Mouse (Mus musculus) splenic B cell, adult 2 months (primary cell): ENCODE results near the gene Il33.

Experiments used
- DNase-seq: peaks from one replicate; pipeline ENCODE4 v3.0.0-alpha.2; 2011; ENCODE audit warnings: low read depth, low spot score
- H3K27me3 ChIP-seq: 2 replicates; pipeline ENCODE4 v1.6.1; 2012; ENCODE audit warnings: mild to moderate bottlenecking, low read length, moderate library complexity, mixed read lengths; ENCODE audit not compliant: control insufficient read depth, poor library complexity, insufficient read depth, severe bottlenecking
- H3K36me3 ChIP-seq: 2 replicates; pipeline ENCODE4 v1.6.1; 2012; ENCODE audit warnings: mild to moderate bottlenecking, low read length, moderate library complexity, mixed read lengths; ENCODE audit not compliant: control insufficient read depth, poor library complexity, insufficient read depth, severe bottlenecking

Gene Il33

DNA sequence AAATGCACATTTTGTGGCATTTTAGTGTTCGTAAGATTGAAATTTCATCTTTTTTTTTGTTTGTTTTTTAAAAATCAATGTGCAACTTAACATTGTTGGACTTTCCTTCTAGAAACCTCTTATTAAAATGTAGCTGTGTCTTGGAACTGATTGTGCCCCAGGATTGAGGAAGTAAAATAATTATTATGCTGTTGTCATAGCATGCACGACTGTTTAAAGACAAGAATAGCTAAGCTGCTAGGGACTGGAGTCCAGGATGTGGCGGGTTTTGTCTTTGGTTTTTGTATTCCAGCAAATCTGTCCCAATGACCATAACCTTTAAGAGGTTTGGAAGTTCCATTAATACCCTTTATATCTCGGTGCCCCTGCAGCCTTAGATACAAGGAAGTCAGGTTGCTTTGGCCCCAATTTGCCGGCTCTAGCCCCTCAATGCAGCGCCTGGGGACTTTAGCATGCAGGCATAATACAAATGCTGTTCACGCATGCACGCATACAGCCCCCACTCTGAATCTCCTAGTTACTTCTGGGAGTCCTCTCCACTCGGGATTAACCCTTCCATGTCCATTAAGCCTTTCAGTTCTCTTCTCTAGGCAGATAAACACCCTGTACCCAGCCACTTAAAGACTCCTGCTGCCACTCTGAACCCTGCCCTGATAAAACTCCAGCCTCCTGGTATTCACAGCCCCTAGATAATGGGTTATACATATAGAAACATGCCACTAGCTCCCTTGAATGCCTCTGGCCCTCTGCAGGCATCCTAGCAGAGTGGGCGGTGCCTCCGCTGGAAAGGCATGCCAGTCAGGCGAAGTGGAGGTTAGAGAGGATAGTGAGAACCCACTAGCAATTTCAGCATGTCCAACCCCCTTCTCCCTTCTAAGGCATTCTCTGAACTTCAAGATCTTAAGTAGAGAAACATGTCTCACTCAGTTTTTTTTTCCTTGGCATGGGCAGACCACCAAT lies 75.8 kb downstream of the Il33 start:
- H3K27me3 ChIP-seq, result no peaks in the 10 kb centered on the region
- DNase-seq, result no peak
- no peaks in the 10 kb centered on the region; the same call in 1 of the 2 replicates for H3K36me3 ChIP-seq

DNA sequence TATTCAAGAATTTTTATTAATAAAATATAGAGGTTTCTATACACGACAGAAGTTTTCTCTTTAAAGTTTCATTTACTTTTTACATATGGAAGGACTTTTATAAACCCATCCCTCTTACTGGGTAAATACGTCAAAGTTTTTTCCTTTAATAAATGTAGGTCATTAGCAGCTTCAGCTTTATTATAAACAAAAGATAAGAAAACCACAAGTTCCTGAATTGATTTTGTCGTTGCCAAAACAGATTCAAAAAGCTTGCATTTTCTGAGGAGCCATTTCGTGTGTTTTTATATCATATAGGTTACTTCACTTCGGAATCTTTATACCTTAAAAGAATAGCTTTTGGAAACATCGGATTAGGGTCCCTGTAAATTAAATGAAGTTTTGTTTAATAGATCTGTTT lies 76.6 kb downstream of the Il33 start:
- no peaks in the 10 kb centered on the region; the same call in 1 of the 2 replicates for H3K36me3 ChIP-seq
- no peaks in the 10 kb centered on the region; the same call in 1 of the 2 replicates for H3K27me3 ChIP-seq
- DNase-seq, result no peak

GRCm38 (mm10) chr19:30003621-30004020 lies 78.7 kb downstream of the Il33 start, which contains the start of gene Trpd52l3:
Trpd52l3 (plus strand) TSS chr19:30003790.
- DNase-seq, result no peak
- Histone ChIP-seq H3K36me3 (no peaks in the 10 kb centered on the region), H3K27me3 (no peaks in the 10 kb centered on the region; the same call in 1 of the 2 replicates)

GRCm38 (mm10) chr19:30006371-30006770 lies 81.5 kb downstream of the Il33 start:
- Histone ChIP-seq H3K27me3 (no peaks in the 10 kb centered on the region; the same call in 1 of the 2 replicates), H3K36me3 (no peaks in the 10 kb centered on the region)
- DNase-seq, result no peak
